Mouse (Mus musculus): ENCODE measurements around the gene Efna1.

- TF ChIP-seq POLR2A (IDR thresholded peaks at IDR 0.05; ENCODE audit: extremely low read depth, insufficient read depth, low read length) = no peak
- TF ChIP-seq CTCF (IDR thresholded peaks at IDR 0.05; ENCODE audit: low read depth, low read length) = no peak
Observed at GRCm38 (mm10) chr3:89292303-89292702, 11.4 kb upstream of the Efna1 start.
